Mouse (Mus musculus) CH12.LX (cell line): ENCODE results near the gene Pml. TPM values are rescaled to one million over a fixed set of nuclear protein-coding genes. Genes with fewer than 3 reads are reported as not detected.

Experiments
- DNase-seq: peaks from one replicate; pipeline ENCODE4 v3.0.0-alpha.2; 2013; ENCODE audit errors: extremely low read depth
- H3K27ac ChIP-seq: 2 replicates; pipeline ENCODE4 v1.5.1; 2012; ENCODE audit warnings: low read depth, mild to moderate bottlenecking, control low read depth, moderate library complexity; ENCODE audit not compliant: insufficient read depth
- H3K27me3 ChIP-seq: replicated peaks from 2 replicates; pipeline ENCODE3; 2012; ENCODE audit warnings: inconsistent platforms
- H3K36me3 ChIP-seq, 2 experiments: replicated peaks in 1 of 2; 2 replicates each; pipeline versions ENCODE3 to v1.6.1; 2012; ENCODE audit warnings: inconsistent platforms in 1 of 2, low read length in 1 of 2, mild to moderate bottlenecking in 1 of 2, mixed read lengths in 1 of 2, moderate library complexity in 1 of 2; ENCODE audit not compliant: control insufficient read depth in 1 of 2, insufficient read depth in 1 of 2
- H3K4me1 ChIP-seq, 2 experiments: 2 replicates each; pipeline ENCODE4 v1.6.1; 2012; ENCODE audit warnings: inconsistent platforms in 1 of 2, moderate library complexity in 1 of 2; ENCODE audit not compliant: insufficient read depth in 2 of 2, control insufficient read depth in 1 of 2
- H3K4me2 ChIP-seq: 2 replicates; pipeline ENCODE4 v1.6.1; 2012; ENCODE audit warnings: low read depth, mild to moderate bottlenecking, control low read depth; ENCODE audit not compliant: poor library complexity, insufficient read depth, severe bottlenecking
- H3K4me3 ChIP-seq, 3 experiments: fragments of 150-350 bp in 1 of 3; sonication (generic) in 1 of 3; replicated peaks in 1 of 3; 2 replicates each; pipeline versions ENCODE3 to v1.5.1; 2011 to 2012; ENCODE audit warnings: low read depth in 2 of 3, low read length in 2 of 3, mild to moderate bottlenecking in 2 of 3, moderate library complexity in 2 of 3, control low read depth in 1 of 3, improper control_type of control experiment in 1 of 3, inconsistent platforms in 1 of 3, mixed read lengths in 1 of 3; ENCODE audit not compliant: poor library complexity in 1 of 3
- H3K79me2 ChIP-seq: replicated peaks from 2 replicates; pipeline ENCODE4 v1.6.1; 2012; ENCODE audit warnings: mild to moderate bottlenecking, moderate library complexity; ENCODE audit not compliant: control insufficient read depth, poor library complexity, insufficient read depth, severe bottlenecking; ENCODE audit errors: extremely low read depth
- H3K9ac ChIP-seq: 2 replicates; pipeline ENCODE4 v1.6.1; 2012; ENCODE audit warnings: low read depth, mild to moderate bottlenecking, control low read depth, moderate library complexity; ENCODE audit not compliant: insufficient read depth
- H3K9me3 ChIP-seq: replicated peaks from 2 replicates; pipeline ENCODE3; 2012; ENCODE audit warnings: low read length, inconsistent platforms, mixed read lengths
- CHD2 ChIP-seq: IDR thresholded peaks from 2 replicates; pipeline ENCODE4 v1.6.1; 2011; ENCODE audit warnings: low read length, improper control_type of control experiment
- E2F4 ChIP-seq: IDR thresholded peaks from 2 replicates; pipeline ENCODE4 v1.6.1; 2011; ENCODE audit warnings: low read depth, low read length, improper control_type of control experiment; ENCODE audit not compliant: insufficient replicate concordance
- EP300 ChIP-seq: IDR thresholded peaks from 2 replicates; pipeline ENCODE4 v1.6.1; 2011; ENCODE audit warnings: low read length, improper control_type of control experiment
- IRF4 ChIP-seq: IDR thresholded peaks from 2 replicates; pipeline ENCODE4 v1.6.1; 2014; ENCODE audit warnings: low read depth, mild to moderate bottlenecking, inconsistent platforms, low read length, improper control_type of control experiment
- JUND ChIP-seq: conservative IDR thresholded peaks from 2 replicates; pipeline ENCODE4 v1.6.1; 2011; ENCODE audit warnings: low read depth, low read length, improper control_type of control experiment
- MEF2A ChIP-seq: IDR thresholded peaks from 2 replicates; pipeline ENCODE4 v1.6.1; 2014; ENCODE audit warnings: low read depth, mild to moderate bottlenecking, inconsistent platforms, low read length, improper control_type of control experiment, borderline replicate concordance
- MXI1 ChIP-seq: IDR thresholded peaks from 2 replicates; pipeline ENCODE4 v1.6.1; 2011; ENCODE audit warnings: mild to moderate bottlenecking, low read depth, low read length, improper control_type of control experiment
- NELFE ChIP-seq: IDR thresholded peaks from 2 replicates; pipeline ENCODE4 v1.6.1; 2011; ENCODE audit warnings: low read depth, low read length, improper control_type of control experiment
- POLR2A ChIP-seq: IDR thresholded peaks from 2 replicates; pipeline ENCODE4 v1.6.1; 2011; ENCODE audit warnings: low read depth, mild to moderate bottlenecking, improper control_type of control experiment, low read length
- RAD21 ChIP-seq: IDR thresholded peaks from 2 replicates; pipeline ENCODE4 v1.6.1; 2011; ENCODE audit warnings: low read depth, mild to moderate bottlenecking, low read length, improper control_type of control experiment, moderate library complexity
- SIN3A ChIP-seq: IDR thresholded peaks from 2 replicates; pipeline ENCODE4 v1.6.1; 2012; ENCODE audit warnings: low read length, improper control_type of control experiment, inconsistent platforms
- SMC3 ChIP-seq: IDR thresholded peaks from 2 replicates; pipeline ENCODE4 v1.6.1; 2011; ENCODE audit warnings: low read depth, low read length, improper control_type of control experiment
- UBTF ChIP-seq: IDR thresholded peaks from 2 replicates; pipeline ENCODE4 v1.6.1; 2012; ENCODE audit warnings: low read depth, mild to moderate bottlenecking, inconsistent platforms, low read length, improper control_type of control experiment, moderate library complexity
- USF1 ChIP-seq: IDR thresholded peaks from 2 replicates; pipeline ENCODE4 v1.6.1; 2014; ENCODE audit warnings: low read depth, mild to moderate bottlenecking, inconsistent platforms, low read length, improper control_type of control experiment
- ZC3H11A ChIP-seq: IDR thresholded peaks from 2 replicates; pipeline ENCODE4 v1.6.1; 2012; ENCODE audit warnings: low read depth, mild to moderate bottlenecking, inconsistent platforms, low read length, improper control_type of control experiment
- dilution Hi-C: fragments of 300-500 bp; cut with MboI; formaldehyde crosslinking; loops from 2 replicates; pipeline ENCODE4 v1.14.3; 2020; ENCODE audit warnings: low sequenced_read_pairs; ENCODE audit not compliant: extremely low pct_unique_long_range_greater_than_20kb, extremely low pct_ligation_motif_present
- in situ Hi-C: fragments of 300-500 bp; cut with MboI; formaldehyde crosslinking; loops from 3 replicates; pipeline ENCODE4 v1.14.3; 2019; ENCODE audit warnings: low sequenced_read_pairs, low pct_ligation_motif_present, low pct_unique_long_range_greater_than_20kb, mixed read lengths
- polyA plus RNA-seq: library from polyadenylated mRNA; unstranded; fragments of >175 nt; gene quantifications from 2 replicates; pipeline ENCODE4 v1.2.1, GENCODE M21; 2012; ENCODE audit warnings: low read depth; ENCODE audit not compliant: insufficient read length
- total RNA-seq, 2 experiments: library from RNA; depleted of rRNA; stranded (reverse); fragments of 300-350 nt in 1 of 2; fragments of >200 nt in 1 of 2; gene quantifications; 2 replicates each; pipeline ENCODE4 v1.2.3; 2012 to 2014

Pml gene
- total and polyA plus RNA-seq, 3 experiments: 8.3 to 56.9 (median 21.2) TPM

DNA sequence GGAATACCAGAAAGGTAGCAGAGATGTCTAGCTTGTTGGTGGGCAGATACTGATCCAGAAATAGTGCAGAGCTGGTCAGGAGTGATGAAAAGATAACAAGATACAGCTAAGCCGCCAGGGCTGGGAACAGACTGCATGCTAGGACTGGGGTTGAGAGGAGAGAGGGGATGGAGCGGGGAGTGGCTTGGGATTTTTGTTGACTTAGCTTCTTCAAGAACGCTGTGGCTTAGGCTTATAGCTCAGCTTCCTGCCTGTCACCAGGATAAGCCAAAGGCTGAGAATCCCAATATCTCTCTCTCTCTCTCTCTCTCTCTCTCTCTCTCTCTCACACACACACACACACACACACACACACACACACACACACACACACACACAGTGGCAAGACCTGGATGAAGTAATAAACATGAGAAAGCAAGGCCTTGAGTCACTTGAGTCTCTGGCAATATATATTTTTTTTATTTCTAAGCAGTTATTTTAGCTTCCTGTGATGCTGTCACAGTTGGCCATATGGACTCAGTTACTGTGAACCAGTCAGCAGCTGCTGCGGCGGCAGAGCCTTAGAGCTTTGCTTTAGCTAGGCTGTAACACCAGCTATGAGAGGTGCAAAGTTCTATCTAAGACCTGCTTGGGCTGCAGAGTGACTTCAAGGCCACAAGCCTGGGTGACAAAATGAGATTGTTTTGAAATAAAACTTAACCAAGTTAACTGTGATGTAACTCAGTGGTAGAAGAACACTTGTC, 73.7 kb downstream of the Pml start:
- TF ChIP-seq ZC3H11A (no peak), IRF4 (no peak), E2F4 (no peak), NELFE (no peak), MXI1 (no peak), POLR2A (no peak)

GRCm38 (mm10) chr9:58174818-58175251, 74.8 kb downstream of the Pml start:
- no peaks in the 10 kb centered on the region for H3K27me3 ChIP-seq
- no peak overlapping the region for H3K4me2 ChIP-seq
- no peaks in the 10 kb centered on the region for H3K36me3 ChIP-seq
- H3K4me3 ChIP-seq: no peak overlapping the region
- no peak for TF ChIP-seq USF1
- no peak for TF ChIP-seq MEF2A
- no peak for TF ChIP-seq SMC3
- no peak for TF ChIP-seq POLR2A
- TF ChIP-seq RAD21: no peak
- no peak for TF ChIP-seq CHD2
- TF ChIP-seq SIN3A: no peak
- no peak for TF ChIP-seq UBTF
- TF ChIP-seq MXI1: no peak
- no peak for TF ChIP-seq JUND
- no peak for TF ChIP-seq EP300
- no peaks in the 10 kb centered on the region for H3K9me3 ChIP-seq
- H3K4me1 ChIP-seq: peaks cover 2 to 3% of the 10 kb centered on the region in 2 experiments; a peak in 3 of 4 replicates
- in situ Hi-C loops: no loop called here
- H3K9ac ChIP-seq: no peak overlapping the region
- DNase-seq: no peak
- dilution Hi-C loops: no loop called here
- H3K79me2 ChIP-seq: no peaks in the 10 kb centered on the region
- no peak overlapping the region for H3K27ac ChIP-seq

More for the DNA sequence above, 73.7 kb downstream of the Pml start:
- H3K9ac ChIP-seq: no peak overlapping the region
- no peak overlapping the region for H3K27ac ChIP-seq
- DNase-seq: no peak
- in situ Hi-C loops (no loop called here), dilution Hi-C loops (no loop called here)
- no peak overlapping the region for H3K4me3 ChIP-seq
- H3K4me1 ChIP-seq: peaks cover 2 to 3% of the 10 kb centered on the region in 2 experiments; a peak in 3 of 4 replicates
- H3K9me3 ChIP-seq: no peaks in the 10 kb centered on the region
- no peaks in the 10 kb centered on the region for H3K79me2 ChIP-seq
- no peak overlapping the region for H3K4me2 ChIP-seq
- no peaks in the 10 kb centered on the region for H3K36me3 ChIP-seq
- H3K27me3 ChIP-seq: no peaks in the 10 kb centered on the region
